Mouse (Mus musculus) testis, adult 2 months (tissue): ENCODE data around the gene Ltbp4.

Experiments used
- CTCF ChIP-seq: fragments of 200-500 bp; IDR thresholded peaks from 2 replicates; pipeline ENCODE4 v1.5.1; 2012; ENCODE audit warnings: low read depth, mild to moderate bottlenecking, inconsistent platforms, low read length, moderate library complexity; ENCODE audit not compliant: control insufficient read depth, insufficient read depth, insufficient replicate concordance
- POLR2A ChIP-seq: fragments of 200-500 bp; IDR thresholded peaks from 2 replicates; pipeline ENCODE4 v1.6.1; 2012; ENCODE audit warnings: low read depth, mild to moderate bottlenecking, inconsistent platforms, low read length, moderate library complexity; ENCODE audit not compliant: control insufficient read depth

GRCm38 (mm10) chr7:27333316-27333941 is 4.1 kb downstream of the Ltbp4 start:
- no peak for TF ChIP-seq CTCF
- TF ChIP-seq POLR2A, result no peak
